Mouse (Mus musculus) hindbrain, embryonic 14.5 days (tissue): ENCODE data around the gene Itgad. TPM values are rescaled to one million over a fixed set of nuclear protein-coding genes. Genes with fewer than 3 reads are reported as not detected.

Experiments used
- ATAC-seq: fragments of 200-750 bp; cut with Nextera tagmentation; 2 replicates; pipeline ENCODE4 v1.8.0; 2017; ENCODE audit warnings: moderate number of reproducible peaks, mild to moderate bottlenecking, moderate TSS enrichment, moderate library complexity; ENCODE audit not compliant: low FRiP score
- DNase-seq: peaks from one replicate; pipeline ENCODE4 v3.0.0-alpha.2; 2015; ENCODE audit warnings: low spot score
- H3K27ac ChIP-seq: fragments of 300-500 bp; sonication (generic); 2 replicates; pipeline ENCODE4 v1.5.1; 2014; ENCODE audit warnings: mild to moderate bottlenecking, moderate library complexity
- H3K27me3 ChIP-seq: fragments of 300-500 bp; sonication (generic); 2 replicates; pipeline ENCODE4 v1.6.1; 2014; ENCODE audit warnings: mild to moderate bottlenecking, low read length, mixed read lengths; ENCODE audit not compliant: control insufficient read depth, insufficient read depth
- H3K36me3 ChIP-seq: fragments of 300-500 bp; sonication (generic); replicated peaks from 2 replicates; pipeline ENCODE4 v1.6.1; 2014; ENCODE audit not compliant: control insufficient read depth, insufficient read depth
- H3K4me1 ChIP-seq: fragments of 300-500 bp; sonication (generic); replicated peaks from 2 replicates; pipeline ENCODE4 v1.6.1; 2014; ENCODE audit warnings: antibody characterized with exemption, low read length, mixed read lengths; ENCODE audit not compliant: control insufficient read depth, insufficient read depth
- H3K4me2 ChIP-seq: fragments of 300-500 bp; sonication (generic); replicated peaks from 2 replicates; pipeline ENCODE4 v1.6.1; 2014; ENCODE audit warnings: mild to moderate bottlenecking, moderate library complexity
- H3K4me3 ChIP-seq: fragments of 300-500 bp; sonication (generic); replicated peaks from 2 replicates; pipeline ENCODE4 v1.5.1; 2014; ENCODE audit warnings: mild to moderate bottlenecking, low read length
- H3K9ac ChIP-seq: fragments of 300-500 bp; sonication (generic); 2 replicates; pipeline ENCODE4 v1.6.1; 2014
- H3K9me3 ChIP-seq: fragments of 300-500 bp; sonication (generic); 2 replicates; pipeline ENCODE4 v1.6.1; 2016; ENCODE audit warnings: low read length; ENCODE audit not compliant: control insufficient read depth
- WGBS: fragments of 180-500 bp; shearing (Covaris S2); extraction: QIAGEN DNeasy Blood & Tissue Kit; methylation state at CpG from one replicate; pipeline ENCODE4 v1.1.7; 2014; 5-methylcytosine and 5-hydroxymethylcytosine counted together
- polyA plus RNA-seq: library from polyadenylated mRNA; unstranded; fragments of >200 nt; fragmentation: Nextera tagmentation; extraction: Ambion mirVana; gene quantifications from 2 replicates; pipeline ENCODE4 v1.2.1, GENCODE M21; 2014

The Itgad gene
- polyA plus RNA-seq, 1 experiment from 2014 or later: not detected

DNA sequence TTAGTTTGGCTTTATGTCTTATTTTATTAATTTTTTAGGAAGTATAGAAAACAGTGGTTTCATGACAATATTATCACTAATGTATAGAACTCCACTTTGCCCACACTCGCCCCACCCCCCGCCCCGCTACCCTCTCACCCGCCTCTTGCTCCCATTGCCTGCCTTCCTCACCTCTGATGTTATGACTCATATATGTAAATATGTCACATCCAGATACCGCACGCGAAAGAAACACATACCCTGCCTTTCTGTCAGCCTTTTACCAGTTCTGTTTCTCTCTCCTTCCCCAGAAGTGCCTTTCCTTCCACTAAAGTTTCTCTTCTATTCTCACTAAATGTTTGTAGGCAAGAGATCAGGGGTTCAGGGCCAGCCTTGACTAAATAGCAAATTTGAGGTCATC lies 12.2 kb downstream of the Itgad start:
- no peaks in the 10 kb centered on the region for H3K9me3 ChIP-seq
- DNase-seq: no peak
- no peak overlapping the region for H3K27ac ChIP-seq
- no peaks in the 10 kb centered on the region for H3K27me3 ChIP-seq
- no peak overlapping the region for H3K4me3 ChIP-seq
- no peaks in the 10 kb centered on the region for H3K4me1 ChIP-seq
- no peak for ATAC-seq
- no peak overlapping the region for H3K4me2 ChIP-seq
- no peaks in the 10 kb centered on the region for H3K36me3 ChIP-seq
- WGBS: 95% methylated on average over 7 of the region's 7 CpGs
- no peak overlapping the region for H3K9ac ChIP-seq

DNA sequence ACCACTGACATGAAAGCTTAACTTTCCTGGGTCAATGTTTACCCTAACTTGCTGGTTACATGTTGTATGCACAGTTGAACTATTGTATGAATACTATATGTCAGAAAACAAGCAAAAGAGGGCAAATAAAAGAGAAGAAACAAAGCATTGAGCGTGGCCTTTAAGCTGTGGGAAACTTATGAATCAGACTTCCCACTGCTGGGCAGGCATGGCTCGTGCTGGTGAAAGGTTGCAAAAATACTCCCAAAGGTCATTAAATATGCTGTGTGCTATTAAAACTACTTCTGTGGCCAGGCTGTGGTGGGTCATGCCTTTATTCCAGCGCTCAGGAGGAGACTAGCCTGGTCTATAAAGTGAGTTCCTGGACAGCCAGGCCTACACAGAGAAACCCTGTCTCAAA lies 15.8 kb downstream of the Itgad start:
- no peak for DNase-seq
- WGBS: 78% methylated on average over 3 of the region's 3 CpGs
- ATAC-seq: no peak

DNA sequence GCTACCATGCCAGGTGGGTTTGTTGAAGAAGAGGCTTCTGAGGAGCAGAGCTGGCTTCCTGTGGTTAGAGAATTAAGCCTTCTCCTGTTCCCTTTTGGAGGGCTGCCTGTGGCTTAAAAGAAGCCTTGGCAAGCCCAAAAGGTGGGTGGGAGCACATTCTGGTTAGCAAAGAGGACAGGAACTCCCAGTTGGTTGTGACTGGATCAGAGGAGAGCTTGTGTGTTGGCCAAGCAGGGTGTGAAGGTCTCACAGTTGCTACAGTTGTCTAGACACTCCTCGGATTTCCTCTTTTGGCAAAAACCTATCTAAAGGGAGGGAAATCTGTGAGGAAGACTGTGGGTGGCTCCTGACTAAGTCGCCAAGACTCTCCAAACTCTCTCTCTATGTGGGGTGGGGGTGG lies 24.2 kb downstream of the Itgad start:
- H3K36me3 ChIP-seq: no peaks in the 10 kb centered on the region
- H3K4me2 ChIP-seq: no peak overlapping the region
- no peaks in the 10 kb centered on the region for H3K9me3 ChIP-seq
- H3K9ac ChIP-seq: no peak overlapping the region
- H3K27ac ChIP-seq: no peak overlapping the region
- H3K4me3 ChIP-seq: no peak overlapping the region
- WGBS: 72% methylated on average over 2 of the region's 2 CpGs
- ATAC-seq (no peak), DNase-seq (no peak)
- H3K27me3 ChIP-seq: no peaks in the 10 kb centered on the region
- no peaks in the 10 kb centered on the region for H3K4me1 ChIP-seq

More for the DNA sequence above, 15.8 kb downstream of the Itgad start:
- Histone ChIP-seq H3K27ac (no peak overlapping the region), H3K4me1 (no peaks in the 10 kb centered on the region), H3K36me3 (no peaks in the 10 kb centered on the region), H3K9ac (no peak overlapping the region), H3K9me3 (no peaks in the 10 kb centered on the region), H3K27me3 (no peaks in the 10 kb centered on the region), H3K4me2 (no peak overlapping the region), H3K4me3 (no peak overlapping the region)

DNA sequence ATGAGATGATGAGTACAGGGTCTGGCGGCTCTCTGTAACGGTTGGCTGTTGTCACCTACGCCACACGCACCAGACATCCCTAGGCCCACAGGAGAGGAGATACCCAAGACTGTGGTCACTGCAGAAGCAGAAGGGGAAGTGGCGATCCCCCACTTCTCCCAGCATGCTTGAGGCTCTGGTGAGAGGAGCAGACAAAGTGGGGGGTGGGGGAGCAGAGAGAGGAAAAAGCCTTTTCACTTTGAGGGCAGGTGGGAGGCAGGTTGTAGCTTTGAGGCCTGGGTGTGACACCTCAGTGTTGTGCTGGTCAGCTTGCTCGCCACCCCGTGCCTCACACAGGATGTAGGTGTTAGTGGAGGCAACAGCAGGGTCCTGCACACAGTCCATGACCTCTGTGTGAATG lies 25.9 kb downstream of the Itgad start:
- no peak overlapping the region for H3K4me3 ChIP-seq
- ATAC-seq: no peak
- no peaks in the 10 kb centered on the region for H3K36me3 ChIP-seq
- no peak overlapping the region for H3K4me2 ChIP-seq
- H3K4me1 ChIP-seq: no peaks in the 10 kb centered on the region
- DNase-seq: no peak
- 86% methylated on average over 7 of the region's 7 CpGs for WGBS
- H3K27ac ChIP-seq: no peak overlapping the region
- no peaks in the 10 kb centered on the region for H3K27me3 ChIP-seq
- no peak overlapping the region for H3K9ac ChIP-seq
- H3K9me3 ChIP-seq: no peaks in the 10 kb centered on the region

DNA sequence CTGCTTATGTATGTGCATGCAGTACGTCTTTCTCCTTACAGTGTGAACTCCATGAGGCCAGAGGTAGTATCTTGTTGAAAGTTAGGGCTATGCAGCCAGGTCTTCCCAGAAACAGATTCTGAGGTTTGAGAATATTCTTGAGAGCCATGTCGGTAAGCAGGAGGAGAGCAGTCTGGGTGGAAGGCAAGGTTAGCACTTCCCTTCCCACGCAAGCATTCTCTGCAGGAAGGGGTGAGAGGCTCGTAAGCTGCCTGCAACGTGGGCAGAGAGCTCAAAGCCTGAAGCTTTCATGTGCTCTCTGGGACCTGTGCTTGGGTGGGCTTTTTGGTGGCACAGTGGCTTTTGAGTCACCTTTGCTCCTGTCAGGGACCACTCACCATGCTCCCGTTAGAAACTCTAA lies 26.4 kb downstream of the Itgad start:
- no peaks in the 10 kb centered on the region for H3K9me3 ChIP-seq
- H3K4me3 ChIP-seq: no peak overlapping the region
- H3K9ac ChIP-seq: no peak overlapping the region
- 87% methylated on average over 6 of the region's 6 CpGs for WGBS
- no peak for ATAC-seq
- H3K27ac ChIP-seq: no peak overlapping the region
- H3K36me3 ChIP-seq: no peaks in the 10 kb centered on the region
- no peaks in the 10 kb centered on the region for H3K4me1 ChIP-seq
- no peaks in the 10 kb centered on the region for H3K27me3 ChIP-seq
- no peak for DNase-seq
- H3K4me2 ChIP-seq: no peak overlapping the region

DNA sequence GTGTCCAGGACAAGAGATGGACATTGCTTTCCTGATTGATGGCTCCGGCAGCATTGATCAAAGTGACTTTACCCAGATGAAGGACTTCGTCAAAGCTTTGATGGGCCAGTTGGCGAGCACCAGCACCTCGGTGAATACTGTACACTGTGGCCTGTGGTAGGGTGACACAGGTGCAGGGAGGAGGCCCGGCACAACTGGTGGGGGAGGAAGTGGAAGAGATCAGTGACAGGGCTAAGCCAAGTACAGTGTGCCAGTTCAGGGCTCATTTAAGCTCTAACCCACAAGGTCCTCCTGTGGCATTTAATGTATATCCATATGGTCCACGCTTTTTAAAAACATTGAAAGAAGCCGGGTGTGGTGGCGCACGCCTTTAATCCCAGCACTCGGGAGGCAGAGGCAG lies 27.5 kb downstream of the Itgad start:
- Histone ChIP-seq H3K4me1 (no peaks in the 10 kb centered on the region), H3K27me3 (no peaks in the 10 kb centered on the region), H3K27ac (no peak overlapping the region), H3K9ac (no peak overlapping the region), H3K4me3 (no peak overlapping the region), H3K4me2 (no peak overlapping the region), H3K9me3 (no peaks in the 10 kb centered on the region), H3K36me3 (no peaks in the 10 kb centered on the region)
- no peak for ATAC-seq
- 94% methylated on average over 10 of the region's 10 CpGs for WGBS
- no peak for DNase-seq

DNA sequence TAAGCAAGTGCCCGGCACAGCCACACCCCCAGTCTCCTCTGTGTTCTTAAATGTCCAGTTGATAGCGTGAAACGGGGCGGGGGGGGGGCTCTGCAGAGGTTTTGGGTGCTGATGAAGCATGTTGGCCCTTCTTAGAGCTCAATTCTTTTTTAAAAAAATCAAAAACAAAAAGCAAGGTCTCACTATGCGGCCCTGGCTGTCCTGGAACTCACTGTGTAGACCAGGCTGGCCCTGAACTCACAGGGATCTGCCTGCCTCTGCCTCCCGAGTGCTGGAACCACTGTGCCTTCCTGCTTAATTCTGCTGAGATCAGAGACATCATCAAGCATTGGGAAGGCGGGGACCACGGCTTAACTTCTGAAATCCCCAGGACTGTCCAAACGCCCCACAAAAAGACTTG lies 47.4 kb downstream of the Itgad start:
- Histone ChIP-seq H3K27me3 (no peaks in the 10 kb centered on the region), H3K9ac (no peak overlapping the region), H3K4me2 (no peak overlapping the region), H3K4me3 (no peak overlapping the region), H3K9me3 (no peaks in the 10 kb centered on the region), H3K4me1 (no peaks in the 10 kb centered on the region), H3K27ac (no peak overlapping the region), H3K36me3 (no peaks in the 10 kb centered on the region)
- 93% methylated on average over 9 of the region's 9 CpGs for WGBS
- ATAC-seq: no peak
- no peak for DNase-seq

DNA sequence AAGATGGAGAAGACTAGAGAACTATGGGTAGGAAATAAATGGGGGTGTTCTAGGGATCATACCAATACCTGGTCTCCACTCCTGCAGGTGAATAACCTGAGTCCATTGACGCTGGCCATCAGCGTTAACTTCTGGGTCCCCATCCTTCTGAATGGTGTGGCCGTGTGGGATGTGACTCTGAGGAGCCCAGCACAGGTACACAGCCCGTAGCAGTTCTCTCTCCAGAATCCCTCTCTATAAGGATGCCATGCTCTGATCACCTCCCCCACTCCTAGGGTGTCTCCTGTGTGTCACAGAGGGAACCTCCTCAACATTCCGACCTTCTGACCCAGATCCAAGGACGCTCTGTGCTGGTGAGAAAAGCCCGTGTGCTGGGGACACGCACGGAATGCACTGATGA lies 48.9 kb downstream of the Itgad start:
- Histone ChIP-seq H3K4me2 (no peak overlapping the region), H3K9me3 (no peaks in the 10 kb centered on the region), H3K9ac (no peak overlapping the region), H3K4me1 (no peaks in the 10 kb centered on the region), H3K36me3 (no peaks in the 10 kb centered on the region), H3K27me3 (no peaks in the 10 kb centered on the region), H3K27ac (no peak overlapping the region), H3K4me3 (no peak overlapping the region)
- DNase-seq (no peak), ATAC-seq (no peak)
- WGBS: 71% methylated on average over 9 of the region's 9 CpGs

DNA sequence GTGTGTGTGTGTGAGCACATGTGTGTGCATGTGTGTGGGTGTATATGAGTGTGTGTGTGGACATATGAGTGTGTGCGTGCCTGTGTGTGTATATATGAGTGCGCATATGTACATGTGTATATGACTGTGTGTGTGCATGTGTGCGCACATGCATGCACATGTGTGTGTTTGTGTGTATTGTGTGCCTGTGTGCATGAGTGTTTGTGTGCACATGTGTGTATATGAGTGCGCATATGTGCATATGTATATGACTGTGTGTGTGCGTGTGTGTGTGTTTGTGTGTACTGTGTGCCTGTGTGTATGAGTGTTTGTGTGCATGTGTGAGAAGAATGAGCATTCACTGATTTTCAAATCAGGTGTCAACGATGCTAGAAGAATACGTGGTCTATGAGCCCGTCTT lies 50.0 kb downstream of the Itgad start:
- DNase-seq (no peak), ATAC-seq (no peak)
- H3K4me2 ChIP-seq: no peak overlapping the region
- 84% methylated on average over 8 of the region's 8 CpGs for WGBS
- H3K9me3 ChIP-seq: no peaks in the 10 kb centered on the region
- no peaks in the 10 kb centered on the region for H3K4me1 ChIP-seq
- no peaks in the 10 kb centered on the region for H3K27me3 ChIP-seq
- H3K9ac ChIP-seq: no peak overlapping the region
- no peak overlapping the region for H3K27ac ChIP-seq
- H3K4me3 ChIP-seq: no peak overlapping the region
- no peaks in the 10 kb centered on the region for H3K36me3 ChIP-seq

DNA sequence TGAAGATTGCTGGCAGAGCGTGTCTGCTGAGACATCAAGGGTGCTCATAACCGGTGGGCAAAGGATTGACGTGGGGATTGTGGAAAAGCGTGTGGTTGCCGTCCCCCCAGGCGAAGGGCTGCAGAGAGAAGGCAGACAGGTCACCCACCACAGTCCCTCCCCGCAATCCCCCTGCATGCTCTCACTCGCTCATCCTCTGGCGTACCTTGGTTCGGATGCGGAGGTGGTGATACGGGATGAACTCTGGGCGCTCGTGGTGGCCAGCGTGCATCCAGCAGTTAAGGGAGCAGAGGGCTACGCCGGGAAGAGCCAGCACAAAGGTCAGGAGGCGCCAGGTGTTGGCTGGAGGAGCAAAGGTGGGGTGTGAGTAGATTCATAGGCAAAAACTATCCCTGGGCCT lies 51.5 kb downstream of the Itgad start:
- Histone ChIP-seq H3K4me1 (no peaks in the 10 kb centered on the region), H3K4me2 (no peak overlapping the region), H3K36me3 (no peaks in the 10 kb centered on the region), H3K4me3 (no peak overlapping the region), H3K9me3 (no peaks in the 10 kb centered on the region), H3K27me3 (no peaks in the 10 kb centered on the region), H3K9ac (no peak overlapping the region), H3K27ac (no peak overlapping the region)
- DNase-seq (no peak), ATAC-seq (no peak)
- 87% methylated on average over 18 of the region's 18 CpGs for WGBS
